In genomic region chr4:123971059-123971458, GRCm38 (mm10) we compare ENCODE assay signal across 16 mouse cellular contexts. TPM values are rescaled to one million over a fixed set of nuclear protein-coding genes. Genes with fewer than 3 reads are reported as not detected.
A peak's percentile ranks its signal among the peaks of the same experiment; 100 is the strongest.
DNase-seq lines count a peak whose midpoint lies in the region; ATAC-seq and TF ChIP-seq lines count a peak whose summit lies in the region.
"Had no signal": no experiment of that assay in that cellular context is flagged by ENCODE, and none has a peak within 500 bp of the region (broad histone marks: within the 10 kb centered on the region; RNA-seq: fewer than 3 reads in every experiment).

No protein-coding gene starts in this region.

- no peak for TF ChIP-seq POLR2A in kidney, adult 2 months (IDR thresholded peaks at IDR 0.05; ENCODE audit: low read depth, low read length)

- no peaks in the 10 kb centered on the region for H3K4me1 ChIP-seq in kidney, adult 2 months (ENCODE audit: control insufficient read depth, insufficient read depth, low read length)
- no peaks in the 10 kb centered on the region for H3K4me1 ChIP-seq in kidney, embryonic 14.5 days (ENCODE audit: control insufficient read depth, insufficient read depth, low read length)

- no peaks in the 10 kb centered on the region for H3K27me3 ChIP-seq in kidney, adult 2 months (replicated peaks; ENCODE audit: control insufficient read depth, insufficient read depth, low read length)
- peaks cover 14% of the 10 kb centered on the region for H3K27me3 ChIP-seq in kidney, embryonic 14.5 days (ENCODE audit: control insufficient read depth, insufficient read depth, low read length)

- no peak overlapping the region for H3K9ac ChIP-seq in kidney, embryonic 14.5 days (ENCODE audit: low read depth, low read length)
- H3K9ac ChIP-seq: neural tube, embryonic 12.5 days had no signal

- peak; percentile 10 for DNase-seq in CD4-positive, CD25-positive, alpha-beta regulatory T cell, adult 2 months (ENCODE audit: low read depth, low spot score)
- DNase-seq in kidney, adult 2 months = no peak
- DNase-seq in 3T3-L1 (ENCODE audit: low read depth, low spot score) = peak; percentile 19
- DNase-seq in c-Kit-positive CD71-positive TER-119-positive erythroid progenitor cells, embryonic 14.5 days (ENCODE audit: low spot score) = peak; percentile 2
- no peak for DNase-seq in gastrocnemius, postnatal 36 days
- no peak for DNase-seq in thymus, postnatal 14 days

- TF ChIP-seq CTCF in kidney, adult 2 months (conservative IDR thresholded peaks at IDR 0.05; ENCODE audit: insufficient read depth, insufficient read length, low read depth, low read length) = peak; percentile 51

- H3K27ac ChIP-seq in kidney, adult 2 months (ENCODE audit: insufficient read depth, low read depth, low read length) = no peak overlapping the region
- H3K27ac ChIP-seq in kidney, embryonic 14.5 days (ENCODE audit: low read depth, low read length) = no peak overlapping the region
- H3K27ac ChIP-seq: neural tube, embryonic 12.5 days had no signal

- H3K36me3 ChIP-seq in kidney, adult 2 months (ENCODE audit: control insufficient read depth, insufficient read depth, low read length) = no peaks in the 10 kb centered on the region
- H3K36me3 ChIP-seq in kidney, embryonic 14.5 days (ENCODE audit: control insufficient read depth, insufficient read depth, low read length) = no peaks in the 10 kb centered on the region
- H3K36me3 ChIP-seq: neural tube, embryonic 12.5 days had no signal

- no peak for ATAC-seq in CD4-positive, CD25-positive, alpha-beta regulatory T cell, adult 4 months
- ATAC-seq in kidney, embryonic 14.5 days (ENCODE audit: low FRiP score, low TSS enrichment) = no peak
- ATAC-seq: forebrain, embryonic 14.5 days had no signal

- no peak overlapping the region for H3K4me2 ChIP-seq in kidney, embryonic 14.5 days (replicated peaks; ENCODE audit: low read depth, low read length)
- H3K4me2 ChIP-seq: neural tube, embryonic 12.5 days had no signal

- WGBS in kidney, adult 2 months = 80% methylated on average over 4 of the region's 4 CpGs
- WGBS in kidney, embryonic 14.5 days = 80% methylated on average over 4 of the region's 4 CpGs

- intact Hi-C loops in gastrocnemius, postnatal 36 days (cut with DNase I) = no loop called here

- H3K9me3 ChIP-seq in kidney, embryonic 14.5 days (ENCODE audit: control insufficient read depth, low read length) = 0 out of 2 replicates have a peak, but pooled peaks cover 2% of the 10 kb centered on the region
- H3K9me3 ChIP-seq: neural tube, embryonic 12.5 days had no signal

- H3K4me3 ChIP-seq in kidney, adult 2 months (ENCODE audit: insufficient read depth, low read depth, low read length) = no peak overlapping the region
- no peak overlapping the region for H3K4me3 ChIP-seq in kidney, embryonic 14.5 days (ENCODE audit: low read length)
- H3K4me3 ChIP-seq: neural tube, embryonic 12.5 days had no signal

RNA-seq across cellular contexts. Expression of gene 4930535I16Rik, which starts 53.2 kb away (rescaled TPM):
- polyA plus RNA-seq in CD4-positive, CD25-positive, alpha-beta regulatory T cell, adult 4 months (2017; shearing (Covaris generic)) = not detected
- polyA plus RNA-seq in kidney, adult 2 months (2012; rRNA removed) = not detected in 2 replicates
- polyA plus RNA-seq in kidney, embryonic 14.5 days (2014; fragmentation: Nextera tagmentation; extraction: Ambion mirVana) = not detected in 2 replicates
- not detected for total RNA-seq in gastrocnemius, postnatal 36 days (2021)
- total RNA-seq: adrenal gland, adult 18-20 months; left cerebral cortex, postnatal 25 days; megakaryocyte progenitor cell, adult 5-6 weeks had no signal
- polyA plus RNA-seq: forebrain, embryonic 14.5 days; heart, embryonic 14.5 days; kidney, embryonic 16.5 days; neural tube, embryonic 12.5 days; urinary bladder, adult 2 months had no signal

RNA-seq across cellular contexts. Expression of gene Rragc, which starts 53.8 kb away (rescaled TPM):
- 1 to 10 TPM; 4.6 to 7.7 TPM for polyA plus RNA-seq in CD4-positive, CD25-positive, alpha-beta regulatory T cell, adult 4 months (2017; shearing (Covaris generic))
- polyA plus RNA-seq in kidney, adult 2 months (2012; rRNA removed) = 53.0 and 63.8 TPM in 2 replicates
- 34.8 and 52.2 TPM in 2 replicates for polyA plus RNA-seq in kidney, embryonic 14.5 days (2014; fragmentation: Nextera tagmentation; extraction: Ambion mirVana)
- total RNA-seq in gastrocnemius, postnatal 36 days (2021) = 10 to 100 TPM; 17.6 to 18.7 TPM

Comparison
In these comparisons a context has a peak if more than half of its experiments do, and no peak if none do; other contexts are left out.
1. DNase-seq: peak in CD4-positive, CD25-positive, alpha-beta regulatory T cell, adult 2 months (single experiment), 3T3-L1 (single experiment) and c-Kit-positive CD71-positive TER-119-positive erythroid progenitor cells, embryonic 14.5 days (single experiment); none in kidney, adult 2 months (single experiment), gastrocnemius, postnatal 36 days (0 of 2) and thymus, postnatal 14 days (single experiment).